Mouse (Mus musculus) spleen, embryonic (tissue): Measurements from ENCODE around the gene Mpig6b.

Experiments
- CTCF ChIA-PET: fragments of 350-600 bp; sonication (Branson Sonifier 250); formaldehyde crosslinking; loops from one replicate; lab custom pipeline; 2022; lab: Charles Lee

Gene Mpig6b

DNA sequence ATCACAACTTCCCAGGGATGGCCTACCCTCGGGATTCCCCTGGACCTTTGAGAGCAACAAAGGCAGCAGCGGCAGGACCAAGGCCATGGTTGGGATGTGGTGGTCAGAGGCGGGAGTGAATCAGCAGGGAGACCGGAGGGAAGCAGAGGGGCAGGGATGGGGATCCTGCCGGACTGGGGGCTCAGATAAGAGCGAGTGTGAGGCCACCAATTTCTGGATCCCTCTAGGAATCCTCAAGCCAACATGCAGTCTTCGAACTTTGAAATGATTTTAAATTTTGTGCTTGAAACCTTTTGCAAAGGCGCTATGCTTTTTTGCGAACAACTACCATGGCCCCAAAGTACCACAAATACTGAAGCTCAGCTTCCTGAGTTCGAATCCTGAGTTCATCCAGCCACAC, at the start of gene Mpig6b:
TSS of gene Mpig6b (minus strand) at position 101 of the 400 bp plus-strand sequence.
- CTCF ChIA-PET: no interaction called here

DNA sequence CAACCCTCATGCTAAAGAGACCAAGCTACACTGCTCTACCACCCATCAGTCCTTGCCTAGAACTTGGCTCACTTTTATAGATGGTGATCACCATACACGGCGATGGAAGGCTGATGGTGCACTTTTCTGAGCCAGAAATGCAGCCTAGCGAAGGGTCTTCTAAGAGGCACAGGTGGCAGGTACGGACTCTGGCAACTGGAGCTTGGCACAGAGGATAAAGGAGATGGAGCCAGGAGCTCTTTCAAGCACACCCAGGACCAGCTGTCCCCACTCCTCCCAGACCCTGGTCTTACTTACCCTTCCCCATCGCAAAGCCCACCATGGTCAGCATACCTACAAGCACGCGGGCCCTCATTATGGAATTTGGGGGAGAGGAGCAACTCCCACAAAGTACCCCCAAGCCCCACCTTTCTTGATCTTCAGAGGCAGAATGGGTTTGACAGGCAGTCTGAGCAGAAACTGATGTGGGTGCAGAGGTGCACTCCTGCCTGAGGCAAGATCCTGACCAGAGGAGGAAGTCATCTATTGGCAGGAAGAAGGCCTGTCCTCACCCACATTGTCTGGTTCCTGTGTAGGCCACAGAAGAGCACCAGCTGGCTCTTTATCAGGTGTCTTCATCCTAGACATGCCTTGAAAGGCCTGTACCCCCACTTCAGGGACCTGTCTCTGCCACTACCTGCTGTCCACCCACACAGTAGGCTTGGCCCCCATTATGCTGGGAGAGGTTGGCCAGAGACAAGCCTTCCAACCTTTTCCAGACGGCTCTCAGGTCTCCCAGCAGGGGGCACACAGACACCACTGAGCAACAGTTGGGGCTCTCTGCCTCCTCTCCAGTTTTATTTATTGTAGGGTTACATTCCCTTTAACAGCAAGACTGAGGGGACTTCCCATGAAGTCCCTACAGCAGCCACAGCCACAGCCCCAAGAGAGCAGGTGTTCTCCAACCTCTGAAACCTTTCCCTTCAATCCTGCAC, 49.3 kb upstream of the Mpig6b start, which contains the start of gene Ly6g5b:
TSS of gene Ly6g5b (minus strand) at position 383 of the 974 bp plus-strand sequence.
- CTCF ChIA-PET: interaction anchor here (0.9 kb wide), 1 partner anchor 118 kb away, joined by 3 read pairs; the partner anchor contains the start of gene Atp6v1g2

DNA sequence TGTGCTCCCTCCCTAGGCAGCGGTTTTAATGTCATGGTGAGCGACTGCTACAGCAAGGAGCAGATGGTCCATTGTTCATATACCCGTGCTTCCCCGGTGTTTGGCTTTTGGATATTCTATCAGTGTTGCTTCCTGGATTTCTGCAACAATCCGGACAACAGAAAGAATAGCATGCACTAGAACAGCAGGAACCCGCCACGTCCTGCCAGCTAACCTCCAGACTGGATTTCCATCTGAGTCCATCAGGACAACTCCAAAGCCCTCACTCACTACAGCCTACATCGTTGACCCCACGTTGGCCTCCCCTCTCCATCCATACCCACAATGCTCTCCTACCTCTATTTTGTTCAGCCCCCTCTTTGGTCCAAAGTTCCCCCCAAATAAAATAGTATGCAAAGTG, 45.8 kb upstream of the Mpig6b start:
- CTCF ChIA-PET: interaction anchor here (0.6 kb wide), 1 partner anchor 81 kb away, joined by 3 read pairs; no protein-coding TSS in a partner anchor

DNA sequence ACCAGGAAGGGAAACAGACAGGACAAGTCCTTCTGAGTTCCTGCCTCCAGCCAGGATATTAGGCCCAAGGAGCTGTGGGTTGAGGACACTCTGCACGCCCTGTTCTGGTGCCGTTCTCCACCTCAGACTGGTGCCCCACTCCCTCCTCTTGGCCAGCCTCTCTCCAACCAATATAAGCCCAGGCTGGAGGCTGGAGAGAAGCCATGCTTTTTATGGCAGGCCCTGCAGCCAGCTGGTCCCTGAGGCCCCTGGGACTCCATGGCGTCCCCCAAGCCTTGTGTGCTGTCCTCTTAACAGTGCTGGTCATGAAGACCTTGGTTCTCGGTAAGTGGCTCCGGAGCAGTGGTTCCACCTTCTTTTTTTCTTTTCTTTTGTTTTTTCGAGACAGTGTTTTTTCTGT, 42.1 kb upstream of the Mpig6b start, which contains the start of gene Ly6g5c:
TSS of gene Ly6g5c (plus strand) at position 183 of the 400 bp plus-strand sequence.
- CTCF ChIA-PET: interaction anchor here (1.0 kb wide), 1 partner anchor 19 kb away, joined by 3 read pairs; no protein-coding TSS in a partner anchor

DNA sequence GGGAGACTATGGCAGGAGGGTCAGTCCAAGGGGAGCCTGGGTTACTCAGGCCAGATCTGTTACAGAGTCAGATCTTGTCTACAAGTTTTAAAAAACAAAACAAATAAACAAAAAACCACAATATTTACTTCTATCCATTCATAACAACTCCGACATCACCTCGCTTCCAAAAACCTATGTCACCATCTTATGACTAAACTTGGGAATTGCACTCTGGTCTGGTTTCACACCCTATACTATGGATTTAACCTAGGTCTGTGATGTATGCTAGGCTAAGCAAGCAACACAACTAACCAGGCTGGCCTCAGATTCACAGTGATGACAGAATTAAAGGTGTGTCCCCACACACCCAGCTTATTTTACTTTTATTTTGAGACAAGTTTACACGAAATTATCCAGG, 40.5 kb upstream of the Mpig6b start:
- CTCF ChIA-PET: interaction anchor here (0.5 to 0.6 kb wide), 2 partner anchors 35 to 57 kb away, joined by 3 read pairs; no protein-coding TSS in a partner anchor

DNA sequence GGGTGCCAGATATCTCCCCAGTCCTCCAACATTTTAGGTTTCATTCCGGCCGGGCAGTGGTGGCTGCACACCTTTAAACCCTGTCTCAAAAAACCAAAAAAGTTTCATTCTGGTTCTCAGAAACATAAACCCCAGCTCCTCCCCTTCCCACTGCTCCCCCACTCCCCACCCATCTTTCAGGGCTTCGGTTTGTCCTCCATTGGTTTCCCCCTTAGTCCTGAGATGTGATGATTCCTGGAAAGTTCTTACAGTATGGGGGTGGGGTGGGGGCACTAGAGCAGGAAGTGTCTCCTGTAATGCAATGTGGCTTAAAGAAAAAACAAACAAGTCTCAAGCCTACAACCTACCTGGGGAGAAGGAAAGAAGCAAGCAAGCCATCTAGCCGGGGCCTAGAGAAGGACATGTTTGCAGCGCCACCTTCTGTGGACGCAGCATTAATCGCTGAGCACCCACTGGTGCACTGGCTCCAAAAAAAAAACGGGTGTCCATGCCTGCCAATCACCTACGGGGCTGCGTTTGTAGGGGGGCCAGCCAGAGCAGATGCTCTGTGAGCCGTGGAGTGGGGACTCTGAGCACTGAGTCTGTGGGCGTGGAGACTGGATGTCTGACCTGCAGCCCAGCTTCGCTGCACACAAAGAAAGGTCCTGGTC, 39.9 kb upstream of the Mpig6b start:
- CTCF ChIA-PET: no interaction called here

DNA sequence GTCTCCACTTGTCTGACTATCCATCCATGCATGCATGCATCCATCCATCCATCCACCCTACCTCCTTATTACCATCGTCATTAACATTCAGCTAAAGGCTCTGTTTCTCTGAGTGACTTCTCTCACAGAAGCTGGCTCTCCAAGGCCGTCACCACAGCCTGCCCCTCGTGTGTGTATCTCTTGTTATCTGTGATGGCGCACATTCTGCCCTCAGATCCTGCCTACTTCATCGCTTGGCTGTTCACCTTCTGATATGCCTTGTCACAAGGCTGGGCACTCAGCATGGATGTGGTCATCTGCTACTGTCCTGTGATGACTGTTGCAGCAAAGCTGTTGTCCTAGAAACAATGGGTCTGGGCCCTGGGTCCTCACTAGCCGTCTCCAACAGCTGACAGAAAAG, 38.8 kb upstream of the Mpig6b start:
- CTCF ChIA-PET: no interaction called here

DNA sequence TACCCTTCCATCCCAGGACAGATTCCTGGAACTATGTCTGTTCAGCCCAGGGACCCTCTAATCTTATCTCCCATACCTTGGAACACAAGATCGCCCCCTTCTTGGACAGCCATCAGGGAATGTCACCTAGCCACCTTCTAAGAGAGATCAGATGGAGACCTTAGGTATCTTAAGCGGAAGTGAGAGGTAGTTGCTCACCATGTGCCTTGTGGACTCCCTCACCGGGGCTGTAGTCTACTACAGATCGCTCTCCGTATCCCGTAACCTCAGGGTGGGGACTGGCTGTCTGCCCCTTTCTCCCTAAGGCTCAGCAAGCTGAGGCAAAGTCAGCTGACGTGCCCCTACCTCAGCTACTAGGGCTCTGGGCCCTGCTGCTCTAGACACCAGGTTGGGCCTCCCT, 38.1 kb upstream of the Mpig6b start:
- CTCF ChIA-PET: no interaction called here

DNA sequence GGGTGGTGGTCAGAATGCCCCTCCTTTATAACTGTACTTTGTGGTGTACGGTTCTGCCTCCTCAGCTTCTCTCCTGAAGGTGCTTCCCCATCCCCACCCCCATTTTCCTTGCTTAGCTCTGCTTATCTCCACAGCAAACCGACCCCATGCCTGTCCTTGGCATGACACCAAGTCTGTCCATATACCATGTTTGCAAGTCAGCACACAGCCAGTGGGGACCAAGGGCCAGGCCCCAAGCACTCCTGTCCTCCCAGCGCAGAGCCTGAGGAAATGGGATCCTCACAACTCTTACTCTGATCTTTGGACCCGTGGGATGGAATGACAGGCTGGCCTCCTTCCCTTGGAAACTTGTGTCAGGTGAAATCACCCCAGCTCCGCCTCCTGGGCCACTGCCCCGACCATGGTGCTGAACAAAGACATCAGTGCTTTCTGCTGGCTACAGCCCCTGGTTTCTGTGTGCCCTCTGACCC, 37.3 kb upstream of the Mpig6b start:
- CTCF ChIA-PET: no interaction called here

DNA sequence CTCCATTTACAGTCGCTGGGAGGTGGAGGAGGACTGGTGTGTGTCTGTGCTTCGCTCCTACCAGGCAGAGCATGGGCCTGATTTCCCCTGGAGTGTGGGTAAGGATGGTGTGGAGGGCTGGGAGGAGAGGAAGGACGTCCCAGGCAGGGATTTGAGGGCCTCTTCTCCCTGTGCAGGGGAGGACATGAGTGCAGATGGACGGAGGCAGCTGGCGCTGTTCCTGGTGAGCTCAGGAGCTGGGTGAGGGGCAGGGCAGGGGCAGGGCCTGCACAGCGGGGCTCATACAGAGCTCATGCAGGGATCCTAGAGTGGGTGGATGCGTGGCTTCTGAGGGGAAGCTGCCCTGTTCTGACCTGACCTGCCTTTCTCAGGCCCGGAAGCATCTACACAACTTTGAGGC, 36.3 kb upstream of the Mpig6b start:
- CTCF ChIA-PET: no interaction called here

DNA sequence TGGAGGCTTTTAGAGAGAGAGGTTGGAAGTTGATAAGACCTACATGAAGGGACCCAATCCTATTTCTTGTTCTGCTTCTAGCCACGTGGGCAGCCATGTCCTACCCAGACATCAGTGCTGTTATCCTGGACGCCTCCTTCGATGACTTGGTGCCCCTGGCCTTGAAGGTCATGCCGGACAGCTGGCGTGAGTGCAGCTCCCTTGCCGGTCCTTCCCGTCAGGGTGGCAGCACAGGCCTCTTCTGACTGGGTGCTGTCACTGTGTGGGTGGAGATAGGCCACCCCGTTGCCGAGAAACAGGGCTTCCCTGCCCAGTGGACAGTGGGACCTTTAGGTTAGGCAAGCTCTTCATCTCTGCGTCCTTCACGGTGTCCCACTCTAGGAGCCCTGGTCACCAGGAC, 35.2 kb upstream of the Mpig6b start:
- CTCF ChIA-PET: interaction anchor here (0.5 to 1.0 kb wide), 2 partner anchors 36 to 100 kb away, joined by 3 to 5 read pairs; no protein-coding TSS in a partner anchor

DNA sequence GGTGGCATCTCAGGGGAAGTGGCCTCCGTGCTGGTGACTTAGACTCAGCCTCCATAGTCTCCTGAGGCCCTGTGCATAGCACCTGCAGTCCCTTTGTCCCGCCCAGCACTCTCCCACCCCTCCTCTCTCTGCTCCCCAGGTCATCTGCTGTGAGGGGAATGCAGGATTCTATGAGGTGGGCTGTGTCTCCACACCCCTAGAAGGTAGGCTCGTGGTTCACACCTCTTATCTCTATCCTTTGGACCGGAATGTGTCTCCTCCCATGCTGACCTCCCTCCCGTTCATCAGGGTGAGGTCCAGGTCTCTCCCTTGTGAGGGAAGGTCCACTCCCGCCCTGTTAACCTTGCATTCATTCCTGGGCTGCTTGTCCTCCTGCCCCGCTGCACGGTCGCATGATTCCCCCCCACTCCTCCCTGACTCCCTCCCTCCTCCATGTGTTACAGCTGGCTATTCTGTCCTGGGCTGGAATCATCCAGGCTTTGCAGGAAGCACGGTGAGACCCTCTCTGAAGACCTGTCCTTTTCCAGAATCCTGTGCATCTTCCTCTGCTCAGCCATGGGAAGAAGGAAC, 34.3 kb upstream of the Mpig6b start:
- CTCF ChIA-PET: no interaction called here

DNA sequence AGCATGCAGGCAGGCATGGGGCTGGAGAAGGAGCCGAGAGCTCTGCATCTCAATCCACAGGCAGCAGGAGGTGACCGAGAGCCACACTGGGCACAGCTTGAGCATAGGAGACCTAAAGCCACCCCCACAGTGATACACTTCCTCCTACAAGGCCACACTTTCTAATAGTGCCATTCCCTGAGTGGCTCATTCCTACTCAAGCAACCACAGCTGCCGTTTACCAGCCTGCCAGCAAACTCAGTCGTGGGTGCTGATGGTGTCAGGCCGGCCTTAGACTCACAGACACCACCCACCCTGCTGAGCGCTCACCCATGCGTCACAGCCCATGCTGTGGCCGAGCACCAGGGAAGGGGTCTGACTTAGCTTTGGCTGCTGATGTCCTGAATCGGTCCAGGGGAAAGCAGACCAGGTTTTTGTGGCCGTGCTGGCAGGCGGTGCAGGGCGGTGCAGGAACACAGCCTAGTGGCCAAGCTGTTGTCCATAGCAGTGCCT, 31.2 kb upstream of the Mpig6b start:
- CTCF ChIA-PET: no interaction called here

DNA sequence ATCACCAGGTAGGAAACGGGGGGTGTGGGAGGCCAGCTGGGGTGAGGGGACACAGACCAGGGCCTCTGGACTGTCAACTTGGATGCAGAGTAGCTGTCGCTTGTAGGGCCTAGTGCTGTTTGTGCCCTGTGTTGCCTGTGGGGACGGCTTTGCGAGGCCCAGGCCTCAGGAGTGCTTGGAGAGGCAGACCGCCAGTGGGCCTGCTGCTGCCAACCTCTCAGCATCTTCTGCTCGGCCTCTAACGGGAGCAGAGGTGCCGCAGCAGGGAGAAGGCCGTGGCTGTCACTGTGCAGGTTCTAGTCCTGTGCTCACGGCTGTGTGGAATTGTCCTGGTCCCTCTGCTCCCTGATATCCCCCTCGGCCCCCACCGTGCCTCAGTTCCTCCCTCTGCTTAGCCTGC, 30.6 kb upstream of the Mpig6b start:
- CTCF ChIA-PET: no interaction called here

DNA sequence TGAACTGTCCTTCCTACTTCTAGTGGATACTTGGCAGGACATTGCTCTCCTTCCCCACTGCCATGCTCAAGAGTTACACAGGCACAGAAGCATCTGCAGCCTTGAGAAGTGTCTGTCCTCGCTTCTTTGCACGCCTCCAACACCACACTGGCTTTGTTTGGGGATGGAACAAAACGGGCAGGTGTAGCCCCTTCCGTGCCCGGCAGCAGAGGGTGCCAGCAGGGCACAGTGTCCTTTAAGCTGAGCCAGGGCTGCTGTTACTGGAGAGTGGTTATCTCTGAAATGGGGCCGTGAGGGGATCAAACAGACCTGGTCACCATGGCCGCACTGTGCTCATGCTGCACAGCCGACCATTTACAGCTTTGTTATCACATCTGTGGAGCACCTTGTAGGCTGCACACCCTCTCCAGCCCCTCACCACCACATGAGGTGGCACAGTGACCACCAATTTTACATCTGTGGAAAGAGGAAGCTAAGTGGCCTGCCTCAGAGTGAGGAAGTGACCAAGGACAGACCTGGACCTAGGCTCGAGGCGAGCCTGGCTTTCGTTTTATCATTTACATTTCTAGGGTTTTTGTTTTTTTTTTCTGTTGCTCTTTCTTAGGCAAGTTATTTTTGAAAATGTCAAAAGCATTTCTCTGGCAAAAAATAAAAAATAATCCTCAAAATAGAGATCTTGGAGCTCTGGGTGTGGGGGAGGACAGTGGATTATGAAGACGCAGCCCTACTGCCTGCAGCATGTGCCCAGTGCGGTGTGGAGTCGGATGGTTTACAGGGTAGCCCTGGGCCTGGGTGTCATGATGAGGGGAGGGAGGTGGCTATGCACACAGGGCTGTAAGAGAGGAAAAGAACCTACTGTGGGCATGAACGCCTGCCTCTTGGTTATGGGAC, 28.7 kb upstream of the Mpig6b start:
- CTCF ChIA-PET: interaction anchor here (0.6 to 0.7 kb wide), 3 partner anchors 34 to 483 kb away, joined by 4 to 11 read pairs (median 6); no protein-coding TSS in a partner anchor

DNA sequence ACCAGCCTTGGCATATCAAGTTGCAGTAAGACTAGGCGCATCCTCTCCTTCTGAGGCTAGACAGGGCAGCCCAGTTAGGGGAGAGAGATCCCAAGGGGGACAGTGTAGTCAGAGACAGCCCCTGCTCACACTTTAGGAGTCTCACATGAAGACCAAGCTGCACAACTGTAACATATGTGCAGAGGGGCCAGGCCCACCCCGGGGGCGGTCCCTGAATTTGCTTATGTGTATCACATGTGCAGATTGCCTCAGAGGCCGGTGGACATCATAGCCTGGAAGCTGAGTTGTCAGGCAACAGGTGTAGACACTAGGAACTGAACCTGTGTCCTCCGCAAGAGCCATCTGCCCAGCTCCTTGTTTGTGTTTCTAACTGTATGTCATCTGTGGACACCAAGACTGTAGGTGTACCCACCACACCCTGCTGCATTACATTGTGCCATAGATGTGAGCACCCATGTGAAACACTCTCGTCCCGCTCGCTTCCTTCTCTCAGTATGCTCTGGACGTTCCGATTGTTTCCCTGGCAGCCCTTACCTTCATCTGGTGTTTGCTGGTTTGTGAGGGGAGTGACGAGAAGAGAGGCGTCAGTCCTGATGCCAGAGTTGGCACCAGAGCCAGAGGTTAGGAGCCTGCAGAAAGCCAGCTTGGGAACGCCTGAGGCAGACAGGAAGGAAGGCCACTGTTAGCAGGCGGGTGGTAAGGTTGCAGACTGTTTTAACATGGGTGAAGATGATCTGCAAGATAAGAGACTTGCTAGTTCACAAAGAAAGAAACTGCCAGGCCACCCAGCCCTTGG, 26.6 kb upstream of the Mpig6b start:
- CTCF ChIA-PET: no interaction called here

DNA sequence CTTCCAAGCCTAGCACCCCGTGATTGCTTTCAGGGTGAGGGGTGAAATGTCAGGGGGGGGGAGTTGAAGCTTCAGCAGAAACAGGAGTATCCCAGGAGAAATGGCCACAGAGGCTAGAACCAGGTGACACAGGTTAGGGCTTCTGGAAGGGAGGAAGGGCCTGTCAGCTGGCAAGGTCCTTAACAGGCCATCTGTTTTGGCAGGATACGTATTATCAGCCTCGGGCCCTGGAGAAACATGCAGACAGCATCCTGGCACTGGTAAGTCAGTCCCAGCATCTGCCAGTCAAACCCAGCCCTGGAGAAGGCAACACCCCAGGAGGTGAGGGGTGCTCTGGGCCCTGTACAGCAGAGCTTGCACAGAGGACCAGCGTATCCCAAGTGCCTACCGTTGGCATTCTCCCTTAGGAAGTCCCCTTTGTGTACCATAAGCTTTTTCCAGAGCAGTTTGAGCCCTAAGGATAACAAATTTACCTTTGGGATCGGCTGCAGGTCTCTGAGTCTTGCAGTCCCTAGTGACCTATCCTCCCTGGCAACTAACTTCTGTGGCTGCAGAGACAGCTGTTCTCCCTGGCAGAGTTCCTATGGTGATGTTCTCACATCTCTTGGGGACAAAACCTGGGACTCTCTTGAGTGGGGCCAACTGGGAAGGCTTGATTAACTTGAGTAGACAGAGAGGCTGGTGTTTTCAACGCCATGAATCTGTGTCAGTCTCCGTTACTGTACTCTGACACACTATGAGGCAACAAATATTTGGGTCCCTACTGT, 24.4 kb upstream of the Mpig6b start:
- CTCF ChIA-PET: interaction anchor here (0.6 kb wide), 1 partner anchor 41 kb away, joined by 3 read pairs; the partner anchor contains the start of gene Clic1

DNA sequence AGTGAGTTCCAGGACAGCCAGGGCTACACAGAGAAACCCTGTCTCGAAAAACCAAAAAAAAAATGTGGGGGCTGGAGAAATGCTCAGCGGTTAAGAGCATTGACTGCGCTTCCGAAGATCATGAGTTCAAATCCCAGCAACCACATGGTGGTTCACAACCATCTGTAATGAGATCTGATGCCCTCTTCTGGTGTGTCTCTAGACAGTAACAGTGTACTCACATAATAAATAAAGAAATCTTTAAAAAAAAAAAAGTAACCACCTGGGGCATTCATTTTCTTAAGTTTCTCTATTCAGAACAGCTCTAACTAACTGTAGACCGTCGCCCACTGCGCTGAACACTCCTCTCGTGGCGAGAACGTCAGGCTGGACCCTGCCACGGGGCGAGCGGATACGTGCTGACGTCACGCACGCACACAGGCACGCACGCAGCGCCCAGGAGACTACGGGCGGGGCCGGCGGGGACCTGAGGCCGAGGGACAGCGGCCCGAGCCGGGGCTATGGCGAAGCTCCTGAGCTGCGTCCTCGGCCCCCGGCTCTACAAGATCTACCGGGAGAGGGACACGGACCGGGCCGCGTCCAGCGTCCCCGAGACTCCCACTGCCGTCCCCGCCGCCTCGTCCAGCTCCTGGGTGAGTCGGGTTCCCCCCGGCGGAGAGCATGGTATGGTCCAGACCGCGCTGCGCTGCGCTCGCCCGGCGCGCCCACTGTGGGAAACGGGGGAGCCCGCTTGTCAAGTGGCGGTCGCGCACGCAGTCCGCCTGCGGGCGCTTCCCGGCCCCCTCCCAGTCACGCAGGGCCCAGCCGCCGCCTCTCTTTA, 23.1 kb upstream of the Mpig6b start, which contains the start of gene Abhd16a:
TSS of gene Abhd16a (plus strand) at position 439 of the 820 bp plus-strand sequence.
- CTCF ChIA-PET: interaction anchor here (0.6 kb wide), 1 partner anchor 141 kb away, joined by 3 read pairs; no protein-coding TSS in a partner anchor
